Mouse (Mus musculus): ENCODE data around the gene Arhgap22.

Arhgap22 gene

DNA sequence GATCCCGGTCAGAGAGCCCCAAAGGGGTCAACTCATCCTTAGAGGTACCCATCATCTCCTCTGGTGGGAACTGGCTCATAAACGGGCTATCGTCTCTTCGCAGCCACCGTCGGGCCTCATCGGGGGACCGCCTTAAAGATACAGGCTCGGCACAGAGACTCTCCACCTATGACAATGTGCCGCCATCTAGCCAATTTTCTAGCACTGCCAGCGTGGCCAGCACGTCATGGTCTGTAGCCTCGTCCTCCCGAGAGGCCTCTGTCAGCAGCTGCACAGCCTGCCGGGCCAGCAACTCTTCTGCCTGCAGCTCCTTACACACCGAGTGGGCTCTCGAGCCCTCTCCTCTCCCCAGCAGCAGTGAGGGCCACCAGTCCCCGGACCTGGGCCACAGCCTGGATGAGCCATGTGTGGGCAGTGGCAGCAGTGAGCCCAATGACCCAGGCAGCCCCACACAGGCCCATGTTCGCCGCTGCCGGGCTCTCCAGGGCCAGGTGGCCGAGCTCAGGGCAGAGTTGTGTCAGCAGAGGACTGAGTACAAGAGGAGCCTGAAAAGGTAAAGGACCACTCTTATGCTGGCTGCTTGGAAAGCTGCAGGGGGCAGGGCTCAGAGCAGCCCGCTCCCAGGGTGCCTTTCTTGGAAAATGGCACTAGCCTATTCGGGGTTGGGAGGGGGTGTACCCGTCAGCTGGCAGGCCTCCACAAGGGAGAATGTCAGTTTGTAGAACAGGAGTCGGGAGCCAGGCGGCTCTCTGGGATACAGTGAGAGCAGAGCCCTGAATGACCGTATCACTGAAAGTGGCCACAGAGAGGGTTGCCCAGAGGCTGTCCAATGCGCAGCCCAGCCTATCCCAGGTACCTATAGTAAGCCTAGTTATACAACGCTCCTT, 153.3 kb downstream of the Arhgap22 start:
- no peak for DNase-seq (ENCODE audit: extremely low read depth, low read depth)

DNA sequence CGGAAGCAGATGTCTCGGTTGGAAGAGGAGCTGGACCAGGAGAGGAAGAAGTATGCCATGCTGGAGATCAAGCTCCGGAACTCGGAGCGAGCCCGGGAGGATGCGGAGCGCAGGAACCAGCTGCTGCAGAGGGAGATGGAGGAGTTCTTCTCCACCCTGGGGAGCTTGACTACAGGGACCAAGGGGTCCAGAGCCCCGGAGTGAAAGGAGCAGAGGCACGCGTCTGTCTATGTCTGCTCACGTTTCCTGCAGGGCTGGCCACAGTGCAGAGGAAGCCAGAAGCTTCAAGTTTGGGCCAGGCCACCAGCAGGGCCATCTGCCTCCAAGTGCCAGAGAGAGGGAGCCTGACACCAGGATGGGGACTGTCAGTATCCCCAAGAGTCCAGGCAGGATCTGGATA, 155.5 kb downstream of the Arhgap22 start:
- no peak for DNase-seq (ENCODE audit: extremely low read depth, low read depth)

DNA sequence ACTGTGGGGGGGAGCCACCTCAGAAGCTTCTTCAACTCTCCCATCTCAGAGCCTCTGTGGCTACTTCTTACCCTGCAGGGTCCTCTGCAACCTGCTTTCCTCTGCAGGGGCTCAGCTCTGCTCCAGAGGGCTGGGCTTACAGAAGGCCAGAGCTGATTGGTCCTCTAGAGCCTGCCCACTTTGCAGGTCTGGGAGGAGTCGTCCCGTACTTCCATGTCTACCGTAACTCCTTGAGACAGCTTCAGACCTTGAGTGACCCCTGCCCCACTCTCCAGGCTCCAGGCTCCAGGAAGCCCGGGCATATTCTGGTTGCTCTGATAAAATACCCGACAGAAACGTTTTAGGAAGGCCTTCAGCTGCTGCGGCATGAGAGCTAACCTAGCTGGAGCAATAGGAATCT, 156.2 kb downstream of the Arhgap22 start:
- DNase-seq (ENCODE audit: extremely low read depth, low read depth) = peak; percentile 27

DNA sequence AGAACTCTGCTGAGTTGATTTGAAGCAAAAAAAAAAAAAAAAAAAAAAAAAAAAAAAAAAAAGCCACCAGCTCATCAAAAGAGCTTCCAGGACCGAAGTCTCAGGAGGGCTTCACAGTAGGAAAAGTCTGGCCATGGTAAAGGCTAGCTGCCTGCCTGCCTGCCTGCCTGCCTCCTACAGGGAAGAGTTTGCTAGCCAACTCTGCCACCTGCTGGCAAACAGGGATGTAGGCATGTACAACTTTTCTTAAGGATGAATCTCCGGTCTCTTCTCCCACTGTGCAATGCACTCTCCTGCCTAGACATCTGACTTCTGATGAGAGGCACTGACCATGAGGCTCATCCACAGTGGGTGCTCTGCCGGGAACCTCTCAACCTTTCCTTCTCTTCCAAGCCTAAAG, 157.4 kb downstream of the Arhgap22 start:
- DNase-seq (ENCODE audit: extremely low read depth, low read depth) = peak; percentile 33

DNA sequence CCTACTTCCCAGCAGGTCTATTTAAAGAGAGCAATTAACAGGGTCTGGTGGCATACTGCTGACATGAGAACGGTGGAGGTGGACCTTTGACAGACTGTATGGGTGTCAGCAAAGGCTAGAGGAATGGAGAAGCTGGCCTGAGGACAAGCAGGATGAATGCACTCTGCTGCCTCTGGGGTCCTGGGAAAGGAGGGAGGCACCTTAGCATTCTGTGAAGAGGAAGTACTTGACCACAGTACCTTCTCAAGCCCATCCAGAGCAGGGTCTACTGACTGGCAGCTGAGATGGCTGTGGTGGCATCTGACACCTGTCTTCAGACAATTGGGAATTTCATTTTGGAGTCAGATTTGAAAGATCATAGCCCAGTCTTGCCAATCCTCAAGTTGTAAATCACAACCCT, 159.4 kb downstream of the Arhgap22 start:
- DNase-seq (ENCODE audit: extremely low read depth, low read depth) = no peak

DNA sequence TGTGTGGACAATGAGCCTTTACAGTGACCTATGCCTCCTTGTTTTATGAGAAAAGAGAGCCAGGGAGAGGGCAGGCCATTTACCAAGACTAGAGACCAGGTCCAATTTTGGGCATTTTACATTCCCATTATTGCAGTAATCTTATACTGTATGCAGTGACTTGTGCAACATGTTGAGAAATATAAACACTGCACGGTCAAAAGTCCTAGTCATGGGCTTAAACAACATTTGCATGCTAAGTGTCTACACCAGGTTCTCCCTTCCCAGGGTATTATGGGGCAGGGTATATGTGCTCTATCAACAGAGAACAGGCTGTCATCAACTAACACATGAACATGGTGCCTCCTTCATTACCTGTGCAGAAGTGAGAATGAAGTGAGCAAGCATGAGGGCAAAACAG, 160.3 kb downstream of the Arhgap22 start:
- no peak for DNase-seq (ENCODE audit: extremely low read depth, low read depth)

DNA sequence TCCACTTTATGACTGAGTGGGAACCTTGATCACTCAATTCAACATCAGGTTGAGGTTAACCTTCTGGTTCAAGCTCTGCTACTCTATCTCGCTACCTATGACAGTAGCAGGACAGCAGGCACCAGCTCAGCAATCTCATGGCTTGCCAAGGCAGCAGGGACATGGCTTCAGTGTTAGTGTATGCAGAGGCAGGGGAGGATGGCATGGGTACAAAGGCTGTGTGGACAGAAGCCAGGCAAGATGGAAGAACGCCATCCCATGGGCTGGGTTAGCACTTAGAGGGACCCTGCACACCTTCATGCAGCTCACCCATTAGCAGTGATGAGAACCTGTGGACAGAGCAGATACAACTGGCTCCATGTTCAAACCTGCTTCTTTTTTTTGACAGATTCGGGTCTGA, 163.4 kb downstream of the Arhgap22 start:
- DNase-seq (ENCODE audit: extremely low read depth, low read depth) = no peak

DNA sequence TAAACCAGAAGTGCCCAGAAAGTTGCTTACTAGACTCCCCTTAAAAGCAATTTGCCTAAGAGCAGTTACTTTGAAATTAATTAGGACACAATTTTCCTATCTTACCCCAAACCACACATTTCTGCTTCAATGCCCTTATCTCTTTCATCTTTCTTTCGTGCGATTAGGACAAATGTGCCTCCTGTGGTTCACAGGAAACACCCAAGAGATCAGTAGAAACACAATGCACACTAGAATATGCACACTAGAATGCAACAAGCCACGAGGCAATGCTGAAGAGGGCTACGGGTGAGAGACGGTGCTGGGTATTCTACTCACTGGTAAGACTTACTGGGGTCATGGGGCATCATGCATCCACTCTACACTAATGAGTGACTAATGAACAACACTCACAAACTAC, 164.9 kb downstream of the Arhgap22 start:
- DNase-seq (ENCODE audit: extremely low read depth, low read depth) = no peak

DNA sequence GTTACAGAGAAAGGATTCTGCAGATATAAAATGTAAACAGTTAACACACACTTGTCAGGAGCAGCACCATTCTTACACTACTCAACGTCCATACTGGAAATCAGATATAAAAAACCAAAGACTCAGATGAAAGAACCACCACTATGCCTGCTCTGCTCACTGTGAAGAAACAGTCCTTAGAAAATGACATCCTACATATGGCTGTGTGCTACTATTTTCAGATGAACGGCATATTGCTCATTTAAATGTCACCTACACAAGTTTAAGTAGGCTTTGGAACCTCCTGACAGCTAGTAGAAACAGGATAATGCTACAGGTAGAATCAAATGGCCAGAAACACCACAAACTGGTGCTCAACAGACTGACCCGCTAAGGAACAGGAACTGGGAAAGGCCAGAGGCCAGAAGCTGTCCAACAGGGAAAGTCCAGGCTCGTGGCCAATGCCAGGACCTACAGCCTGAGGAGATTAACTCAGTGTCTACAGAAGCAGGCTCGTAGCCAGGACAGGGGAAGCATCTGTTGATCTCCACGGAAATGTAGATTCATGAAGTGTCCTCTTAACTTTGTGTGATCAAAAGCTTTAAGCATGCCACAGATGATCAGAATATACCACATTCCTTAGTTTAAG, 167.1 kb downstream of the Arhgap22 start:
- no peak for DNase-seq (ENCODE audit: extremely low read depth, low read depth)

DNA sequence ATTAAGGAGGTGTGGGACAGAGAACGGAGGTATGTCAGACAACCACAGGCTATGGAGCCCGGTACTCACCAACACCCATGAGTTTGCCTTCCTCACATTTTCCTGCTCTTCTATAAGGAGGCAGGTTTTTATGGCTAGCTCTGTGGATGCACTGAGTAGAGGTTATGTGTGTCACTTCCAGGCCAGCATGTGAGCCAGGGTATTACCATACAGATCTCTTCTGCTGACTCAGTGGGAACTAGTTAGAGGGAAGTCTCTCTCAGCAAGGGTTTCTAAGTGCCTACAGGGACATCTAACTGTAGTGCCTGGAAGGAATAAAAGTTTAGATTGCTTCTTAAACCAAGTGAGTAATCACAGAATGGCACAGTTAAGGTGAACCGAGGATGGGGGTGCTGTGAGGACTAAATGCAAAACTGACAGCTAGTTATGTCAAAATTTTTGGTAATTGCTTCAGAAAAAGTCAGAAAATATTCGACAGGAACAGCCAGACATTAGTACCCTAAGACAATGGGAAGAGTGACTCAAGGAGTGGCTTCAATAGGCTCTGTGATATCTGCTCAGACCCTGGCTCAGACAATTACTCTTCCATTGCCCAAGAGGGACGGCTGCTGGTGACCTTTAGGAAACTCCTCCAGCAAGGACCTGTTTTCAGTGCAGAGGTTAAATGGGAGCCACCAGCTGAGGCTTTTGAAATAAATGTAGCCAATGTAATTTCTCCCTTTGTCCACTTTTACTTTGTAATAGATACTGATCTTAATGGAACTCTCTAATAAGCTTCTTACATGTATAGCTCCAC, 184.4 kb downstream of the Arhgap22 start:
- DNase-seq (ENCODE audit: extremely low read depth, low read depth) = no peak

DNA sequence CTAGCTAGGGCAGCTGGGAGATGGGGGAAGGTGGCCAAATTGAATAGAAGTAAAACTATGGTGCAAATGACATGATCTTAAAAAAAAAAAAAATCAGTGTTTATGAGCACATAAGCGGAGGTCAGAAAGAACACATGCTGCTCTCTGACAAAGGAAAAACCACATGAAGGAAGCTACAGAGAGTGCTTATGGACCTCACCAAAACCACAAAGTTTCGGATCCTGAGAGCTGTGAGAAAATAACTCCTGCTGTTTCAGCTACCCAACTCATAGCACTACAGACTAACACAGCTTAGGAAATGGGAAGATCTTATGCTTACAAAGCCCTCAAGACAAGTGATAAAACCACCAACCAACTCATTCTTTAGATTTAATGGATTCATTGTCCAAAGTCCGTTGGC, 186.2 kb downstream of the Arhgap22 start:
- no peak for DNase-seq (ENCODE audit: extremely low read depth, low read depth)

DNA sequence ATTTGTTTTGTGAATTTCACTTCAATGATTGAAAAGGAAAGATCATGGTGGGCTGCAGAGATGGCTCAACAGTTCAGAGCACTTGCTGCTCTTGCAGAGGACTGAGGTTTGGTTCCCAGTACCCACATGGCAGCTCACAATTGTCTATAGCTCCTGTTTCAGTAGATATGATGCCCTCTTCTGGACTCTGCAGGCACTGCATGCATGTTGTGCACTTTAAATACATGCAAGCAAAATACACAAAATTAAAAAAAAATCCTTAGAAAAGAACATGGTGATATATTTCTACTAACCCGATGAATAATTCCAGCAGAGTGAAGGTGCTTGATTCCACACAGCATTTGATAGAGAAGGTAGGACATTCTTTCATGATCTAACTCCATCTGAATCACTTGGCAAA, 188.5 kb downstream of the Arhgap22 start:
- peak; percentile 20 for DNase-seq (ENCODE audit: extremely low read depth, low read depth)

DNA sequence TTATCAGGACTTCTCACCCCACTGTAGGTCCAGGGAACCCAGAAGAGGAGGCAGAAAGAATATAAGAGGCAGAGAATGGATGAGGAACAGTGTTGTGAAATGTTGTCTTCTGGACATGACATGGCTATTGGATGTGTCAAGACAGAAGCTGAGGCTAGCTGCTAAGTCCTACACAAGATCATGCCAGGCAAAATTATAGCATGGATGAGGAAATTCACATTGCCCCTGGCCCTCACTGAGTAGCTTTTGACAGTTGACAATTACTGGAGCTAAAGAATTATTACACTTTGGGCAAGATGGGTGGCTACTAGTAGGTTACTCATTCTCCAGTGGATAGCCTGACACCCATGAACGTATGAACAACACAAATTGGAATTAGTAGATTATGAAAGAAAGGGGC, 201.9 kb downstream of the Arhgap22 start:
- no peak for DNase-seq (ENCODE audit: extremely low read depth, low read depth)

DNA sequence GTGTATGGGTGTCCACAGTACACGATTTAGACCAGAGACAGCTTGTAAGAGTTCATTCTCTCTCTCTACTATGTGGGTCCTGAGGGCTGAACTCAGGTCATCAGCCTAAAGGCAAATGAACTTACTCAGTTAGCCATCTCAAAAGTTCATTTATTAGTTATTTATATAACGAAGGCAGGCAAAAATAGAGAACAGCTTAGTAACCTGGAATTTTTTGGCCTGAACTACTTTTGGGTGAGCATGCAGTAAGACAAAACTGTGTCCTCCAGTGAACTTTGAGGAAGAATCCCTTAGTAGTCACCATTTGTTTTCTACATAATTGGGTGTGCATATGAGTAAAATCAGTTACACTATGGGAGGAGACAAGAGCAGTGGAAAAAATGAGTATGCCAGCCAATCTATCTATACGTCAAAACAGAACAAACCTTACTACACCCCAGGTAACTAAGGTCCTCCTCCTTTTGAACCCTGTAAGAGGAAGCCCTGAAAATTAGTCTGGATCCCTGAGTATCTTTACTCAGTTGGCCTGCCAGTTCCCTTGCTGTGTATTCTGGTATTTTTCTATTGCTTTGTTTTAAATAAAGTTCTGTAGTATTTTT, 204.6 kb downstream of the Arhgap22 start:
- DNase-seq (ENCODE audit: extremely low read depth, low read depth) = no peak

All from MEL-GATA-1-ER (cell line).